1 mouse cellular context compared by ENCODE assay signal in genomic region chr2:121507951-121508330, GRCm38 (mm10).
TF ChIP-seq lines count a peak whose summit lies in the region.

No protein-coding gene starts in this region.

TF ChIP-seq in MEL, 35 proteins besides CTCF, POLR2A, EP300 and RAD21 (continued from another document):
- TF ChIP-seq MAZ (IDR thresholded peaks at IDR 0.05; ENCODE audit: low read depth, low read length): no peak
- TF ChIP-seq MAFK (IDR thresholded peaks at IDR 0.05; ENCODE audit: borderline replicate concordance, low read depth, low read length): no peak
- no peak for TF ChIP-seq MAX (IDR thresholded peaks at IDR 0.05; ENCODE audit: low read length)
- TF ChIP-seq ZKSCAN1 (IDR thresholded peaks at IDR 0.05; ENCODE audit: low read depth, low read length): no peak
- no peak for TF ChIP-seq ZNF384 (IDR thresholded peaks at IDR 0.05; ENCODE audit: low read depth, low read length)
- TF ChIP-seq GABPA (IDR thresholded peaks at IDR 0.05; ENCODE audit: low read depth, low read length): no peak
- no peak for TF ChIP-seq USF1 (IDR thresholded peaks at IDR 0.05; ENCODE audit: low read depth, low read length)
- TF ChIP-seq MEF2A (IDR thresholded peaks at IDR 0.05; ENCODE audit: extremely low read depth, insufficient replicate concordance, low read depth, low read length, poor library complexity, severe bottlenecking): no peak
- TF ChIP-seq JUND (IDR thresholded peaks at IDR 0.05; ENCODE audit: low read depth, low read length): no peak
- no peak for TF ChIP-seq RCOR1 (IDR thresholded peaks at IDR 0.05; ENCODE audit: low read depth, low read length)
- TF ChIP-seq MXI1 (IDR thresholded peaks at IDR 0.05; ENCODE audit: low read depth, low read length): no peak
- no peak for TF ChIP-seq CHD2 (IDR thresholded peaks at IDR 0.05; ENCODE audit: low read length)
- TF ChIP-seq GATA1 (IDR thresholded peaks at IDR 0.05; ENCODE audit: low read depth, low read length): no peak
- no peak for TF ChIP-seq NELFE (IDR thresholded peaks at IDR 0.05; ENCODE audit: low read depth, low read length)
- no peak for TF ChIP-seq CHD1 (IDR thresholded peaks at IDR 0.05; ENCODE audit: low read depth, low read length)
